Mouse (Mus musculus) heart, postnatal 0 days (tissue): ENCODE results near the gene Prkaca. TPM values are rescaled to one million over a fixed set of nuclear protein-coding genes. Genes with fewer than 3 reads are reported as not detected.

Experiments
- ATAC-seq: fragments of 200-750 bp; cut with Nextera tagmentation; 2 replicates; pipeline ENCODE4 v1.8.0; 2017; ENCODE audit warnings: low read depth, moderate number of reproducible peaks, moderate library complexity; ENCODE audit not compliant: insufficient read depth
- DNase-seq: peaks from one replicate; pipeline ENCODE4 v3.0.0-alpha.2; 2016; ENCODE audit warnings: low spot score
- H3K27ac ChIP-seq: fragments of 300-500 bp; sonication (generic); 2 replicates; pipeline ENCODE4 v1.5.1; 2014; ENCODE audit warnings: low read depth, mild to moderate bottlenecking
- H3K27me3 ChIP-seq: fragments of 300-500 bp; sonication (generic); 2 replicates; pipeline ENCODE4 v1.6.1; 2014; ENCODE audit warnings: low read length, mixed read lengths; ENCODE audit not compliant: control insufficient read depth, insufficient read depth
- H3K36me3 ChIP-seq: fragments of 300-500 bp; sonication (generic); replicated peaks from 2 replicates; pipeline ENCODE4 v1.6.1; 2014; ENCODE audit warnings: low read length, mixed read lengths; ENCODE audit not compliant: control insufficient read depth, insufficient read depth
- H3K4me1 ChIP-seq: fragments of 300-500 bp; sonication (generic); 2 replicates; pipeline ENCODE4 v1.6.1; 2014; ENCODE audit warnings: antibody characterized with exemption; ENCODE audit not compliant: control insufficient read depth, insufficient read depth
- H3K4me2 ChIP-seq: fragments of 300-500 bp; sonication (generic); 2 replicates; pipeline ENCODE4 v1.6.1; 2014; ENCODE audit warnings: low read depth, mild to moderate bottlenecking, low read length, moderate library complexity
- H3K4me3 ChIP-seq: fragments of 300-500 bp; sonication (generic); 2 replicates; pipeline ENCODE4 v1.5.1; 2014; ENCODE audit warnings: low read depth, low read length
- H3K9ac ChIP-seq: fragments of 300-500 bp; sonication (generic); replicated peaks from 2 replicates; pipeline ENCODE4 v1.6.1; 2014; ENCODE audit warnings: low read depth, low read length, mixed read lengths
- H3K9me3 ChIP-seq: fragments of 300-500 bp; sonication (generic); replicated peaks from 2 replicates; pipeline ENCODE4 v1.6.1; 2016; ENCODE audit warnings: low read length; ENCODE audit not compliant: control insufficient read depth
- CTCF ChIP-seq: IDR thresholded peaks from 2 replicates; pipeline ENCODE4 v1.5.1; 2016; ENCODE audit warnings: antibody characterized with exemption, control low read depth, low read depth
- EP300 ChIP-seq: IDR thresholded peaks from 2 replicates; pipeline ENCODE4 v1.6.1; 2016; ENCODE audit warnings: antibody characterized with exemption, low read depth
- WGBS: fragments of 180-500 bp; shearing (Covaris S2); extraction: QIAGEN DNeasy Blood & Tissue Kit; methylation state at CpG from one replicate; pipeline ENCODE4 v1.1.7; 2014; 5-methylcytosine and 5-hydroxymethylcytosine counted together
- polyA plus RNA-seq: library from polyadenylated mRNA; unstranded; fragments of >200 nt; fragmentation: Nextera tagmentation; extraction: Ambion mirVana; gene quantifications from 2 replicates; pipeline ENCODE4 v1.2.1, GENCODE M21; 2015
- total RNA-seq: library from RNA; depleted of rRNA; stranded (reverse); fragments of >200 nt; gene quantifications from 2 replicates; pipeline ENCODE4 v1.2.3, GENCODE M21; 2014; ENCODE audit warnings: low replicate concordance

Prkaca gene
- total and polyA plus RNA-seq, 2 experiments from 2014 or later: 246 to 312 TPM

DNA sequence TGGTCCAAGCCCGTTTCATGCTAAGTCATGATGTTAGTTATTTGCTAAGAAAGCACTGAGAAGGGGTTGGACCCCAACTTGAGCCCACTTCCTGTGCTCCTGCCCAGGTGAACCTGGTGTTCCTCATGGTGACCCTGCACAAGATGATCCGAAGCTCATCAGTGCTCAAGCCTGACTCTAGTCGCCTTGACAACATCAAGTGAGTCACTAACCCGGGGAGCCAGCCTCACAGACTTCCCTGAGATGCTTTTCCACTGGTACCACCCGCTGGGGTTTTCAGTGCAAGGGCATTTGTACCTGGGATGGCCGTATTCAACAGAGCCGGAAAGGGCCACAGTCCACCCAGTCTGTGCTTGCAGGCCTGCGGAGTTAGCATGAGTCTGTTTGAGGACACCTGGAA, 37.4 kb upstream of the Prkaca start:
- Histone ChIP-seq H3K27me3 (no peaks in the 10 kb centered on the region), H3K36me3 (peaks cover 86% of the 10 kb centered on the region), H3K9me3 (no peaks in the 10 kb centered on the region), H3K9ac (no peak overlapping the region), H3K4me2 (no peak overlapping the region), H3K4me3 (no peak overlapping the region), H3K4me1 (no peaks in the 10 kb centered on the region), H3K27ac (no peak overlapping the region)
- DNase-seq: no peak
- WGBS: 87% methylated on average over 8 of the region's 8 CpGs
- no peak for ATAC-seq
- TF ChIP-seq EP300 (no peak), CTCF (no peak)

DNA sequence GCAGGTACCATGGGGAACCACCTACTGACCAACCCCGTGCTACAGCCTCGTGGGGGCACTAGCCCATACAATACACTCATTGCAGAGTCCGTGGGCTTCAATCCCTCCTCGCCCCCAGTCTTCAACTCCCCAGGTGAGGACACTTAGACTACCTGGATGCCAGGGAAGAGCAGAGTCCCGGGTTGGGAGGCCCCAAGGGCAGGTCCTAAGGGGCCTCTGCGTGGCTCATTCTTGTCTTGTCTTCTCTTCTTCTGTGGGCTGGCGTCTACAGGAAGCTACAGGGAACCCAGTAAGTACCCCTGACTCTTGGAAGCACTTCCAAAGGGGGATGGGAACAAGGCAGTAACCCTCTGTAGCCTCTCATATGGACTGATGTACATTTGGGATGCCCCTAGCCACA, 35.1 kb upstream of the Prkaca start:
- Histone ChIP-seq H3K36me3 (peaks cover 65% of the 10 kb centered on the region), H3K9me3 (no peaks in the 10 kb centered on the region), H3K4me3 (no peak overlapping the region), H3K4me1 (no peaks in the 10 kb centered on the region), H3K9ac (no peak overlapping the region), H3K27me3 (no peaks in the 10 kb centered on the region), H3K27ac (no peak overlapping the region), H3K4me2 (no peak overlapping the region)
- no peak for ATAC-seq
- WGBS: 91% methylated on average over 7 of the region's 7 CpGs
- TF ChIP-seq CTCF: no peak
- TF ChIP-seq EP300: no peak
- DNase-seq: no peak

GRCm38 (mm10) chr8:83938330-83938729, 34.5 kb upstream of the Prkaca start:
- Histone ChIP-seq H3K9ac (no peak overlapping the region), H3K9me3 (no peaks in the 10 kb centered on the region), H3K4me3 (no peak overlapping the region), H3K4me1 (no peaks in the 10 kb centered on the region), H3K27ac (no peak overlapping the region), H3K27me3 (no peaks in the 10 kb centered on the region), H3K36me3 (peaks cover 59% of the 10 kb centered on the region), H3K4me2 (no peak overlapping the region)
- ATAC-seq (no peak), DNase-seq (no peak)
- WGBS: 91% methylated on average over 15 of the region's 15 CpGs
- no peak for TF ChIP-seq CTCF

GRCm38 (mm10) chr8:83941066-83941677, 31.6 kb upstream of the Prkaca start:
- Histone ChIP-seq H3K4me1 (no peaks in the 10 kb centered on the region), H3K4me3 (no peak overlapping the region), H3K36me3 (peaks cover 31% of the 10 kb centered on the region), H3K4me2 (no peak overlapping the region), H3K27me3 (no peaks in the 10 kb centered on the region), H3K9me3 (no peaks in the 10 kb centered on the region), H3K27ac (no peak overlapping the region), H3K9ac (no peak overlapping the region)
- no peak for ATAC-seq
- no peak for TF ChIP-seq CTCF
- TF ChIP-seq EP300: no peak
- DNase-seq: no peak
- WGBS: 69% methylated on average over 6 of the region's 6 CpGs

DNA sequence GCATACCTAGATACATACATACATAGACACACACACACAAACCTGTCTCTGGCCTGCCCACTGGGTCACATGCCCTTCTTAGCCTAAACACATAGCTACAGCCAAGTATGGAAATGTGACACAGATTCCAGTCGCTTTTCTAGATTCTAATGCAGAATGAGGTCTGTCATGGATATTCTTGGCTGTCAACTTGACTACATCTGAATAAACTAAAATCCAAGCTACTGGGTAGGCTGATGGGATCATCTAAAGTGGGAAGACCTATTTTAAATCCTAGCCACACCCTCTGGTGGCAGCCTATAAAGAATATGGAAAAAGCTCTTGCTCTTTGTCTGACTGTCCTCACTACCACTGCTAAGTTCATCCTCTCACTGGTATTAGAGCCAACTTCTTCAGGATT, 30.3 kb upstream of the Prkaca start:
- Histone ChIP-seq H3K27ac (no peak overlapping the region), H3K27me3 (no peaks in the 10 kb centered on the region), H3K4me2 (no peak overlapping the region), H3K4me3 (no peak overlapping the region), H3K4me1 (no peaks in the 10 kb centered on the region), H3K9me3 (no peaks in the 10 kb centered on the region), H3K9ac (no peak overlapping the region), H3K36me3 (peaks cover 18% of the 10 kb centered on the region; the same call in 1 of the 2 replicates)
- DNase-seq (no peak), ATAC-seq (no peak)
- TF ChIP-seq EP300: no peak
- TF ChIP-seq CTCF: no peak
- WGBS: 83% methylated on average over 1 of the region's 1 CpGs

GRCm38 (mm10) chr8:83945540-83945939, 27.3 kb upstream of the Prkaca start:
- 50% methylated on average over 3 of the region's 3 CpGs for WGBS
- TF ChIP-seq EP300 (no peak), CTCF (no peak)

More at GRCm38 (mm10) chr8:83945540-83945939, 27.3 kb upstream of the Prkaca start:
- DNase-seq: no peak
- no peak overlapping the region for H3K27ac ChIP-seq
- H3K9ac ChIP-seq: no peak overlapping the region
- H3K4me1 ChIP-seq: no peaks in the 10 kb centered on the region
- no peaks in the 10 kb centered on the region for H3K9me3 ChIP-seq
- H3K4me2 ChIP-seq: no peak overlapping the region
- no peaks in the 10 kb centered on the region for H3K27me3 ChIP-seq
- H3K4me3 ChIP-seq: no peak overlapping the region
- ATAC-seq: no peak
- no peaks in the 10 kb centered on the region for H3K36me3 ChIP-seq
